Mouse (Mus musculus) lung, adult 2 months (tissue): ENCODE results near the gene Pgf. TPM values are rescaled to one million over a fixed set of nuclear protein-coding genes. Genes with fewer than 3 reads are reported as not detected.

Experiments used
- DNase-seq: peaks from one replicate; pipeline ENCODE4 v3.0.0; 2022
- H3K4me1 ChIP-seq: fragments of 200-500 bp; 2 replicates; pipeline ENCODE4 v1.6.1; 2011; ENCODE audit warnings: low read length; ENCODE audit not compliant: control insufficient read depth, insufficient read depth
- H3K4me3 ChIP-seq: fragments of 200-500 bp; replicated peaks from 2 replicates; pipeline ENCODE3; 2011; ENCODE audit warnings: low read depth, mild to moderate bottlenecking, control low read depth, low read length; ENCODE audit errors: extremely low read depth
- CTCF ChIP-seq: fragments of 200-500 bp; IDR thresholded peaks from 2 replicates; pipeline ENCODE4 v1.5.1; 2011; ENCODE audit warnings: mild to moderate bottlenecking, low read length, control low read depth; ENCODE audit not compliant: insufficient read depth
- POLR2A ChIP-seq: fragments of 200-500 bp; IDR thresholded peaks from 2 replicates; pipeline ENCODE4 v1.6.1; 2011; ENCODE audit warnings: low read depth, mild to moderate bottlenecking, control low read depth, low read length, borderline replicate concordance; ENCODE audit errors: extremely low read depth
- WGBS: fragments of 180-500 bp; shearing (Covaris S2); methylation state at CpG from one replicate; pipeline ENCODE4 v1.1.7; 2018; 5-methylcytosine and 5-hydroxymethylcytosine counted together
- polyA plus RNA-seq: library from polyadenylated mRNA; depleted of rRNA; stranded (reverse); fragments of >200 nt; gene quantifications from 2 replicates; pipeline ENCODE4 v1.2.3, GENCODE M21; 2012

Pgf gene
- polyA plus RNA-seq, 1 experiment, result 3.6 TPM

- WGBS, result 84% methylated on average over 11 of the region's 11 CpGs
- no peak overlapping the region for H3K4me3 ChIP-seq
- peaks cover 5% of the 10 kb centered on the region for H3K4me1 ChIP-seq
- TF ChIP-seq POLR2A (no peak), CTCF (no peak)
- DNase-seq, result no peak
Measured at GRCm38 (mm10) chr12:85193923-85194622, 16.5 kb upstream of the Pgf start.

GRCm38 (mm10) chr12:85193146-85193545, 15.6 kb upstream of the Pgf start:
- WGBS, result 81% methylated on average over 10 of the region's 10 CpGs
- no peak overlapping the region for H3K4me3 ChIP-seq

GRCm38 (mm10) chr12:85192461-85193108, 15.0 kb upstream of the Pgf start:
- no peak overlapping the region for H3K4me3 ChIP-seq
- DNase-seq, result no peak
- WGBS, result 14% methylated on average over 19 of the region's 19 CpGs
- TF ChIP-seq CTCF, result no peak
- H3K4me1 ChIP-seq, result peaks cover 5% of the 10 kb centered on the region

More at GRCm38 (mm10) chr12:85193146-85193545, 15.6 kb upstream of the Pgf start:
- no peak for DNase-seq
- TF ChIP-seq CTCF (no peak), POLR2A (no peak)
- H3K4me1 ChIP-seq, result peaks cover 5% of the 10 kb centered on the region

- no peak for DNase-seq
- WGBS, result 79% methylated on average over 7 of the region's 7 CpGs
- TF ChIP-seq CTCF (no peak), POLR2A (no peak)
Measured at GRCm38 (mm10) chr12:85190290-85190689, 12.7 kb upstream of the Pgf start.

GRCm38 (mm10) chr12:85186361-85186760, 8.8 kb upstream of the Pgf start:
- no peaks in the 10 kb centered on the region for H3K4me1 ChIP-seq
- H3K4me3 ChIP-seq, result no peak overlapping the region
- TF ChIP-seq CTCF (no peak), POLR2A (no peak)
- DNase-seq, result no peak
- WGBS, result 75% methylated on average over 7 of the region's 7 CpGs

More at GRCm38 (mm10) chr12:85190290-85190689, 12.7 kb upstream of the Pgf start:
- H3K4me3 ChIP-seq, result no peak overlapping the region
- H3K4me1 ChIP-seq, result peaks cover 5% of the 10 kb centered on the region

GRCm38 (mm10) chr12:85185810-85186209, 8.2 kb upstream of the Pgf start:
- no peak overlapping the region for H3K4me3 ChIP-seq
- TF ChIP-seq POLR2A (no peak), CTCF (no peak)
- WGBS, result 57% methylated on average over 8 of the region's 8 CpGs
- no peaks in the 10 kb centered on the region for H3K4me1 ChIP-seq
- DNase-seq, result no peak

GRCm38 (mm10) chr12:85184118-85184517, 6.5 kb upstream of the Pgf start:
- DNase-seq, result peak; percentile 63

GRCm38 (mm10) chr12:85182898-85183297, 5.3 kb upstream of the Pgf start:
- Histone ChIP-seq H3K4me3 (no peak overlapping the region), H3K4me1 (no peaks in the 10 kb centered on the region)
- no peak for DNase-seq
- 62% methylated on average over 5 of the region's 5 CpGs for WGBS
- no peak for TF ChIP-seq CTCF
- TF ChIP-seq POLR2A, result no peak

More at GRCm38 (mm10) chr12:85184118-85184517, 6.5 kb upstream of the Pgf start:
- TF ChIP-seq CTCF (no peak), POLR2A (no peak)
- Histone ChIP-seq H3K4me3 (no peak overlapping the region), H3K4me1 (no peaks in the 10 kb centered on the region)
- 59% methylated on average over 5 of the region's 5 CpGs for WGBS

- 37% methylated on average over 8 of the region's 8 CpGs for WGBS
- Histone ChIP-seq H3K4me1 (peaks cover 1% of the 10 kb centered on the region; the same call in 1 of the 2 replicates), H3K4me3 (no peak overlapping the region)
- no peak for DNase-seq
- no peak for TF ChIP-seq CTCF
- TF ChIP-seq POLR2A, result no peak
Measured at GRCm38 (mm10) chr12:85182345-85182643, 4.7 kb upstream of the Pgf start.
